Mouse (Mus musculus) embryonic fibroblast, embryonic 13.5 days (primary cell): Measurements from ENCODE around the gene Eif4enif1.

Source experiments
- CTCF ChIP-seq: IDR thresholded peaks from 2 replicates; pipeline ENCODE4 v1.5.1; 2011; ENCODE audit warnings: mild to moderate bottlenecking, control low read depth, low read length, moderate library complexity, borderline replicate concordance; ENCODE audit not compliant: insufficient read depth
- POLR2A ChIP-seq: IDR thresholded peaks from 2 replicates; pipeline ENCODE4 v1.6.1; 2011; ENCODE audit warnings: low read depth, mild to moderate bottlenecking, control low read depth, low read length, moderate library complexity

DNA sequence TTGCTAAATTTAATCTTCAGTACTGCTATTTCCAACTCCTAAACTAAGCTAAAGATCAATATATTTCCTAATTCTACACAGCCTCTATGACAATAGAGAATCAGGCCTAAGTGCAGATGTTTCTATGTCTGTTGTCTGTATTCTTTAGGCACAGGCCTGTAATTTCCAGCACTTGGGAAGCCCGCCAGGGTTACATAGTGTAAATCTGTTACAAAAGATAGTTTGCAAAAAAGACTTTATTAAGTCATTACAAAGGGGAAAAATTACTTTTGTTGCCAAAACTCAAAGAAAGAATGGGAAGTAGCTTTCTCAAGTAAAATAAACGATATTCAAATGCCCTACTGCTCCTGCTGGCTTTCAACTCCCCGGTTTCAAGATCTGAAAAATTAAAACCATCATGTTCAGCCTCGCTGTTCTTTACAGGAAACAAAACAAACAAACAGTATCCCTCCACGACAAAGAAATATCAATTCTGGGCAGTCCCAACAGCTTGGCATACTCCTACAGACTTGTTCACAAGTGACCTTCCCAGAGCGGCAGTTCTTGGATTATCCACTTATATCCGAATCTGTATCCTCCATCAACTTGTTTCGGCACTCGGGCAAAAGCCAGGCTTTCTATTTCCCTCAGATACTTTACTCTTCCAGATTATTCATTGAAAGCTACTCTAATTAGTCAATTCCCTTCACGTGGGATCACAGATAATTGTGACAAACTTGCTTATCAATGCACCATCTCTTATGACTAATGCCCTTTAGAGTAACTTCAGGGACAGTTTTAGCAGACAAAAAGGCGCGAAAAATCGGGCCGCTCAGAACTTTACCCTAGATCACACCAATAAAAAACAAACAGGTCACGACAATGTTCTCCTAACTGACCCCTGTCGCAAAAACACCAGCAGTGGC is 614 bp upstream of the Eif4enif1 start:
- no peak for TF ChIP-seq POLR2A
- no peak for TF ChIP-seq CTCF
